Mouse (Mus musculus) brain, embryonic 14.5 days (tissue): ENCODE measurements around the gene Ampd2.

ENCODE experiments used
- CTCF ChIP-seq: fragments of 200-500 bp; IDR thresholded peaks from 2 replicates; pipeline ENCODE4 v1.5.1; 2012; ENCODE audit warnings: inconsistent platforms, mild to moderate bottlenecking, moderate library complexity, borderline replicate concordance; ENCODE audit not compliant: insufficient read depth, insufficient read length; ENCODE audit errors: extremely low read depth
- POLR2A ChIP-seq: fragments of 200-500 bp; IDR thresholded peaks from 2 replicates; pipeline ENCODE4 v1.6.1; 2012; ENCODE audit warnings: mild to moderate bottlenecking, inconsistent platforms, borderline replicate concordance; ENCODE audit not compliant: poor library complexity, insufficient read depth, insufficient read length, severe bottlenecking; ENCODE audit errors: extremely low read depth

DNA sequence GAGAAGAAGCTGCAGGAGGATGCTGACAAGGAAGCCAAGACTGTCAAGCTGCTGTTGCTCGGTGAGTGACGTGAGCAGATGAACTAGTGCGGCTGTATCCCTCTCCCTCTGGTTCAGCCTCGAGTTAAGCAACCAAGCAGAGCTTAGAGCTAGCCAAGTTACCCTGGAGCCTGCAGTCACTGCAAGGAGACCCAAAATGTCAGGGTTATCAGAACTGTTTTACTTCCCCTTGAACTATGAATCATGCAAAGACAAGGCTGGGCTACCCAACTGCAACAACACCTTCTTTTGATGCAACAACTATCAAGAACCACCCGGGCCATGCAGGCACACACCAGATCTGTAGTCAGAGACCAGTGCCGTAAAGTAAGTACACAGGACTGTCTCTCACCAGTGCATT lies 6.9 kb upstream of the Ampd2 start:
- no peak for TF ChIP-seq CTCF
- TF ChIP-seq POLR2A, result no peak
